Mouse (Mus musculus) limb, embryonic 13.5 days (tissue): ENCODE measurements around the gene Slc15a1. TPM values are rescaled to one million over a fixed set of nuclear protein-coding genes. Genes with fewer than 3 reads are reported as not detected.

Experiments used
- ATAC-seq: fragments of 200-750 bp; cut with Nextera tagmentation; 2 replicates; pipeline ENCODE4 v1.8.0; 2017; ENCODE audit warnings: low read depth, moderate number of reproducible peaks, moderate TSS enrichment; ENCODE audit not compliant: low FRiP score
- H3K27ac ChIP-seq: fragments of 300-500 bp; sonication (generic); 2 replicates; pipeline ENCODE4 v1.5.1; 2015; ENCODE audit warnings: inconsistent platforms, mild to moderate bottlenecking, moderate library complexity
- H3K27me3 ChIP-seq: fragments of 300-500 bp; sonication (generic); 2 replicates; pipeline ENCODE4 v1.6.1; 2015; ENCODE audit warnings: mild to moderate bottlenecking, inconsistent platforms
- H3K36me3 ChIP-seq: fragments of 300-500 bp; sonication (generic); 2 replicates; pipeline ENCODE4 v1.6.1; 2015; ENCODE audit warnings: inconsistent platforms, mild to moderate bottlenecking, moderate library complexity
- H3K4me1 ChIP-seq: fragments of 300-500 bp; sonication (generic); 2 replicates; pipeline ENCODE4 v1.6.1; 2015; ENCODE audit warnings: inconsistent platforms
- H3K4me2 ChIP-seq: fragments of 300-500 bp; sonication (generic); replicated peaks from 2 replicates; pipeline ENCODE4 v1.6.1; 2015; ENCODE audit warnings: inconsistent platforms, mild to moderate bottlenecking, moderate library complexity
- H3K4me3 ChIP-seq: fragments of 300-500 bp; sonication (generic); 2 replicates; pipeline ENCODE4 v1.5.1; 2015; ENCODE audit warnings: moderate library complexity, mild to moderate bottlenecking, inconsistent platforms
- H3K9ac ChIP-seq: fragments of 300-500 bp; sonication (generic); 2 replicates; pipeline ENCODE4 v1.6.1; 2015; ENCODE audit warnings: mild to moderate bottlenecking, inconsistent platforms
- H3K9me3 ChIP-seq: fragments of 300-500 bp; sonication (generic); 2 replicates; pipeline ENCODE4 v1.6.1; 2016; ENCODE audit warnings: inconsistent platforms
- WGBS: fragments of 180-500 bp; shearing (Covaris S2); methylation state at CpG from one replicate; pipeline ENCODE4 v1.1.7; 2015; 5-methylcytosine and 5-hydroxymethylcytosine counted together
- polyA plus RNA-seq: library from polyadenylated mRNA; unstranded; fragments of >200 nt; fragmentation: Nextera tagmentation; extraction: Ambion mirVana; gene quantifications from 2 replicates; pipeline ENCODE4 v1.2.1, GENCODE M21; 2015

The Slc15a1 gene
- polyA plus RNA-seq, 1 experiment from 2014 or later: not detected

DNA sequence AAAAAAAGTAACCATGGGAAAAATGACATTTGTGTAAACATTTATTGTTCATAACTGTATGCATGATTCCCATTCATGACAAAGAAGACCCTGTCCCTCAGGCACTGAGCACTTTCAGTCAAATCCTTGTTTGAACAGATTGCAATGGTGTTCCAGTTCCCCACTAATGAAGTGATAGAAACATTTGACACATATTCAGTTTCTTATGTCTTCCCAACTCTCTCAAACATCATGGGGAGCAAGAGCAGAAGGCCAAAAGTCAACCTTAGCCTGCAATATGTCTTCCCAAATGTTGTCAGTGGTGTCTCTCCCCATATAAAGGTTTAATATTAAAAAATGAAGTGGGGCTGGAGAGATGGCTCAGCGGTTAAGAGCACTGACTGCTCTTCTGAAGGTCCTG is 19.3 kb downstream of the Slc15a1 start:
- Histone ChIP-seq H3K4me3 (no peak overlapping the region), H3K27me3 (0 out of 2 replicates have a peak, but pooled peaks cover 2% of the 10 kb centered on the region), H3K9me3 (no peaks in the 10 kb centered on the region), H3K4me1 (no peaks in the 10 kb centered on the region), H3K4me2 (no peak overlapping the region), H3K9ac (no peak overlapping the region), H3K27ac (no peak overlapping the region), H3K36me3 (no peaks in the 10 kb centered on the region)
- WGBS: 88% methylated on average over 1 of the region's 1 CpGs
- ATAC-seq: no peak

DNA sequence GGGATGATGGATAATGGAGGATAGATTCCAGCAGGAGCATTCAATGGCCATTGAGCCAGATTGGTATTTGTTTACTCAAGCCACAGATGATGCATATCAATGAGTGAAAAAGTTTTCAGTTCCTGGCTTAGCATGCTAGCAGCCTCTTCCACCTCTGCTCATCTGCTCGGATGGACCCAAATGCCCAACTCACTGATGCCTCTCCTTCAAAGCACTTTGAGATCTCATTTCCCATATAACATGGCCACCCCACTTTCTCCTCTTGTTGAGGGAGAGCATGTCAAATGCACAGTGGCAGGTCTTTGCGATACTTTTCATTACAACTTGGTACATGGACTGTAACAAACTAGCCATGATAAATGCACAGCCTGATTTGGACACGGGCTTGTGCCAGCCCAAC is 20.6 kb downstream of the Slc15a1 start:
- no peaks in the 10 kb centered on the region for H3K9me3 ChIP-seq
- ATAC-seq: no peak
- no peak overlapping the region for H3K4me2 ChIP-seq
- WGBS: 88% methylated on average over 3 of the region's 3 CpGs
- no peak overlapping the region for H3K27ac ChIP-seq
- no peaks in the 10 kb centered on the region for H3K36me3 ChIP-seq
- no peak overlapping the region for H3K9ac ChIP-seq
- no peaks in the 10 kb centered on the region for H3K4me1 ChIP-seq
- H3K27me3 ChIP-seq: no peaks in the 10 kb centered on the region
- H3K4me3 ChIP-seq: no peak overlapping the region

GRCm38 (mm10) chr14:121482181-121482580 is 22.9 kb downstream of the Slc15a1 start:
- no peak overlapping the region for H3K9ac ChIP-seq
- H3K4me3 ChIP-seq: no peak overlapping the region
- ATAC-seq: no peak
- no peaks in the 10 kb centered on the region for H3K4me1 ChIP-seq
- H3K36me3 ChIP-seq: no peaks in the 10 kb centered on the region
- no peak overlapping the region for H3K4me2 ChIP-seq
- WGBS: 75% methylated on average over 7 of the region's 7 CpGs
- H3K27ac ChIP-seq: no peak overlapping the region
- no peaks in the 10 kb centered on the region for H3K27me3 ChIP-seq
- no peaks in the 10 kb centered on the region for H3K9me3 ChIP-seq

DNA sequence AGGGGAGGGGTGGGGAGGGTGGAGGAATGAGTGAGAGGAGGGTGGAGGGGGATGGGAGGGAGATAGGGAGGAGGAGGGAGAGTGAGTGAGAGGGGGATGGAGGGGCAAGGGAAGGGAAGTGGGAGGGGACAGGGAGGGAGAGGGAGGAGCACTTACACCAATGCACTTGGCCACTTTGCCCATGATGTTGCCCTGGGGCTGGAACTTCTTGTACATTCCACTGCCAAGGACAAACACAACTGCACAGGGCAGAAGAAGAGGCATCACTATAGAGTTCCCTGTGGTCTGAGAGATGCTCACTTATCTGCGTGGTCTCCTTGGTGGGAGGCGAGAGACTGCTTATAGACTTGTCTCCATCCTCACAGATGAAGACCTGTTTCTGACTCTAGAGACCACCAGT is 23.5 kb downstream of the Slc15a1 start:
- H3K36me3 ChIP-seq: no peaks in the 10 kb centered on the region
- no peaks in the 10 kb centered on the region for H3K4me1 ChIP-seq
- no peak overlapping the region for H3K4me3 ChIP-seq
- H3K4me2 ChIP-seq: no peak overlapping the region
- H3K27ac ChIP-seq: no peak overlapping the region
- H3K9me3 ChIP-seq: no peaks in the 10 kb centered on the region
- no peaks in the 10 kb centered on the region for H3K27me3 ChIP-seq
- ATAC-seq: no peak
- H3K9ac ChIP-seq: no peak overlapping the region
- WGBS: 84% methylated on average over 2 of the region's 2 CpGs

DNA sequence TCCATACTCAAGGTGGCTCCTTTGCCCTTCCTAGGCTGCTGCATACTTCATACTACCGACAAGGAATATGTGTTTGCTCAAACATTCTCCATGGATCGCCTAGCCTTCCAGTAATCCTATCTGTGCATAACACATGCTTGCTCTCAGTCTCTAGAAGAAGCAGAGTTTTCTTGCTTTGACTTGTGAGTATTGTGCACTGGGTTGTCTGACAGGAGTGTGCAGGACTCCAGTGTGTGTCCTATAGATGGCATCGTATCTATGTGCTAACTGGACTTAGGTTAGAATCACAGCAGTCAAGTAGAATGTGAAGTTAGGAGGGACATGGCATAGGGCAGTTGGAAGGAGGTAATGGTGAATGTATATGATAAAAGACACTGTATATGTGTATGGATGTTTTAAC is 26.0 kb downstream of the Slc15a1 start:
- 84% methylated on average over 3 of the region's 3 CpGs for WGBS
- Histone ChIP-seq H3K9ac (no peak overlapping the region), H3K27ac (no peak overlapping the region), H3K4me3 (no peak overlapping the region), H3K4me1 (no peaks in the 10 kb centered on the region), H3K27me3 (no peaks in the 10 kb centered on the region), H3K36me3 (no peaks in the 10 kb centered on the region), H3K4me2 (no peak overlapping the region), H3K9me3 (no peaks in the 10 kb centered on the region)
- ATAC-seq: no peak

DNA sequence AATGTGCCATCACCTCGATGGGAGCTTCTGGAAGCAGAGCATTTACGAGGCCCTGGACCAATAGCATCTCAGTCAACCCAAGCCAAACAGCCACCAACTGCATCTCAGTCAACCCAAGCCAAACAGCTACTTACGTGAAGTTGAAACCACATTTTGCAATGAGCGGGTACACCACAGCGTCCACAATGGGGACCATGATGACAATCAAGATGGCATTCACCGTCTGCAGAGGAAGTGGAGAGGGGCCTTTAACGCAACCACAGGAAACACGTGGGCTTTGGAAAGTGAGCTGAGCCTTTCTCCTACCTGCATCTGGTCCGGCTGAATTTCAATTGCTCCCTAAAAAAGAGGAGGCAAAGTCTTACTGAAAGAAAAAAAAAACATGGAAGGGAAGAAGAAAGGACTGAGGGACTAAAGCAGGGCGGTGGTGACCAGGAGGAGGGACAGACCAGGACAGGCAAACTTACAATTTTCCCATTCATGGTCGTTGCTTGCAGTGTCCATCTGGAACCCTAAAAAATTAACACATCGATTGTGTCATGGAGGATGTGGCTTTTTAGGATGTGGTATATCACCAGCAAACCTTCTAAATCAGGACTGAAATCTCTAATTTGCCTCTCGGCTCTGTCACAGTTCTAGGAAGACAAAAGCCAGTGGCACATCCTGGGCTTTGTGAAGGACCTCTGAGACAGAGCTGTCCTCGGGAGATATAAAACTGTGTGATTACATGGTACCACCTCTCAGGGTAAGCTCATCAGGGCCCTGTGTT is 26.9 kb downstream of the Slc15a1 start:
- Histone ChIP-seq H3K4me1 (no peaks in the 10 kb centered on the region), H3K9me3 (no peaks in the 10 kb centered on the region), H3K27me3 (no peaks in the 10 kb centered on the region), H3K36me3 (no peaks in the 10 kb centered on the region), H3K4me3 (no peak overlapping the region), H3K4me2 (no peak overlapping the region), H3K9ac (no peak overlapping the region), H3K27ac (no peak overlapping the region)
- ATAC-seq: no peak
- 80% methylated on average over 14 of the region's 14 CpGs for WGBS

- 81% methylated on average over 4 of the region's 4 CpGs for WGBS
- Histone ChIP-seq H3K27me3 (no peaks in the 10 kb centered on the region), H3K9me3 (no peaks in the 10 kb centered on the region), H3K4me2 (no peak overlapping the region), H3K36me3 (no peaks in the 10 kb centered on the region), H3K4me1 (no peaks in the 10 kb centered on the region), H3K4me3 (no peak overlapping the region), H3K9ac (no peak overlapping the region), H3K27ac (no peak overlapping the region)
- ATAC-seq: no peak
Observed at GRCm38 (mm10) chr14:121473869-121474268, 31.2 kb downstream of the Slc15a1 start.

GRCm38 (mm10) chr14:121471545-121472121 is 33.4 kb downstream of the Slc15a1 start:
- no peaks in the 10 kb centered on the region for H3K36me3 ChIP-seq
- no peaks in the 10 kb centered on the region for H3K27me3 ChIP-seq
- H3K9me3 ChIP-seq: no peaks in the 10 kb centered on the region
- no peak overlapping the region for H3K27ac ChIP-seq
- H3K4me3 ChIP-seq: no peak overlapping the region
- ATAC-seq: no peak
- 81% methylated on average over 11 of the region's 11 CpGs for WGBS
- no peaks in the 10 kb centered on the region for H3K4me1 ChIP-seq
- no peak overlapping the region for H3K9ac ChIP-seq
- no peak overlapping the region for H3K4me2 ChIP-seq

DNA sequence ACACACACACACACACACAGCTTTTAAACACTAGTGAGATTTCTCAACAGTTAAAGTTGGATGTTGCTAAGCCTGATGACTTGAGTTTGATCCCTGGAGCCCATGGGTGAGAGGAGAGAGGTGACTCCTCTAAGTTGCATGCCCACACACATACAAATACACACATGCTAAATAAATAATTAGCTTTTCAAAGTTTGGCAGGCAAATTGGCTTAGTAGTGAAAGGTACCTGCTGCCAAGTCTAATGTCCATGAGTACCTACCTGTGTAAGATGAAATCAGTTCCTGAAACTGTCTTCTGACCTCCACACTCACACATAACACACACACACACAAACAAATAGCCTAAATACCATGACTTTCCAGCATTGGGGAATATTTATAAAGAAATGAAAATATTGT is 35.5 kb downstream of the Slc15a1 start:
- no peak overlapping the region for H3K27ac ChIP-seq
- no peaks in the 10 kb centered on the region for H3K27me3 ChIP-seq
- H3K4me2 ChIP-seq: no peak overlapping the region
- no peaks in the 10 kb centered on the region for H3K9me3 ChIP-seq
- H3K4me1 ChIP-seq: no peaks in the 10 kb centered on the region
- H3K4me3 ChIP-seq: no peak overlapping the region
- H3K36me3 ChIP-seq: no peaks in the 10 kb centered on the region
- no peak overlapping the region for H3K9ac ChIP-seq
- no peak for ATAC-seq

DNA sequence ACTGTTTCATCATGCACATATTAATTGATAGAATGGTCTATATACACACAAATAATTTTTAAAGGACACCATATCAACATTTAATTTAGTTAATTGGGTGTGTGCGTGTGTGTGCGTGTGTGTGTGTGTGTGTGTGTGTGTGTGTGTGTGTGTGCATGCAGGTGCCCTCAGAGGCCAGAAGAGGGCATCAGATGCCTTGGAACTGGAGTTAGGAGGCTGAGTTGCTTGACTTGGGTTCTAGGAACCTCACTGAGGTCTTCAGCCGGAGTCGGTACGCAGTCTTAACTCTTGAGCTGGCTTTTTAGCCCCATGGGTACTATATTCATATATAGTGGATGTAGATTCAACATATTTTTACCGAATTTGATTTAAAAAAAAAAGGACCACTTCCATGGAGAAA is 37.4 kb downstream of the Slc15a1 start:
- no peak overlapping the region for H3K4me3 ChIP-seq
- H3K4me2 ChIP-seq: no peak overlapping the region
- no peak overlapping the region for H3K9ac ChIP-seq
- ATAC-seq: no peak
- H3K36me3 ChIP-seq: no peaks in the 10 kb centered on the region
- H3K27ac ChIP-seq: no peak overlapping the region
- H3K4me1 ChIP-seq: no peaks in the 10 kb centered on the region
- WGBS: 90% methylated on average over 6 of the region's 6 CpGs
- no peaks in the 10 kb centered on the region for H3K9me3 ChIP-seq
- no peaks in the 10 kb centered on the region for H3K27me3 ChIP-seq

- no peaks in the 10 kb centered on the region for H3K9me3 ChIP-seq
- whole genome bisulfite sequencing: 76% methylated on average over 4 of the region's 4 CpGs
- H3K36me3 ChIP-seq: no peaks in the 10 kb centered on the region
- H3K4me2 ChIP-seq: no peak overlapping the region
- no peak overlapping the region for H3K9ac ChIP-seq
- no peak overlapping the region for H3K4me3 ChIP-seq
- H3K4me1 ChIP-seq: no peaks in the 10 kb centered on the region
- no peak for ATAC-seq
- no peaks in the 10 kb centered on the region for H3K27me3 ChIP-seq
- no peak overlapping the region for H3K27ac ChIP-seq
Observed at GRCm38 (mm10) chr14:121466501-121466900, 38.6 kb downstream of the Slc15a1 start.

GRCm38 (mm10) chr14:121464318-121464717 is 40.7 kb downstream of the Slc15a1 start:
- Histone ChIP-seq H3K27me3 (no peaks in the 10 kb centered on the region), H3K9me3 (no peaks in the 10 kb centered on the region), H3K4me2 (no peak overlapping the region), H3K4me1 (no peaks in the 10 kb centered on the region), H3K9ac (no peak overlapping the region), H3K4me3 (no peak overlapping the region), H3K36me3 (no peaks in the 10 kb centered on the region), H3K27ac (no peak overlapping the region)
- ATAC-seq: no peak
- WGBS: 96% methylated on average over 2 of the region's 2 CpGs

DNA sequence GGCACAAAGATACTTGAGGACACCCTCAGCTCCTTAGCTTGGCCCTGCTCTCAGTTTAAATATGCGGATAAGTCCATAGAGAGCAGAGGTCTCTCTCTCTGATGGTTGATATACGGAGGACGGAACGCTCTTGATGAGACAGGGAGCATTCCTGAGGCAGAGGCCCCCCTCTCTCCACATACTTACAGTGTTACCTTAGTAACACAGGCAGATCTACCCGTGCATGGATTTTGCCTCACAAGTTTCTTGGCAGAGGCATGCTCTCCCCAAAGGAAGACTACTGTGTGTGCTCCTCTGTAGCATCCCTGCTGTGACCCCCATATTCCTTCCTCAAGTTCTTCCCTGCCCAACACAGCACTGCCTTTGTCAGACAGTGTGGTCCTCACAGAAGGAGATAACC is 42.3 kb downstream of the Slc15a1 start:
- Histone ChIP-seq H3K9me3 (no peaks in the 10 kb centered on the region), H3K9ac (no peak overlapping the region), H3K36me3 (no peaks in the 10 kb centered on the region), H3K4me1 (no peaks in the 10 kb centered on the region), H3K27me3 (no peaks in the 10 kb centered on the region), H3K4me3 (no peak overlapping the region), H3K27ac (no peak overlapping the region), H3K4me2 (no peak overlapping the region)
- ATAC-seq: no peak
- 75% methylated on average over 5 of the region's 5 CpGs for WGBS
